Mouse (Mus musculus): ENCODE results near the gene Ccng2. TPM values are rescaled to one million over a fixed set of nuclear protein-coding genes. Genes with fewer than 3 reads are reported as not detected.

Ccng2 gene
- polyA plus RNA-seq, 1 experiment, result 6.3 TPM

DNA sequence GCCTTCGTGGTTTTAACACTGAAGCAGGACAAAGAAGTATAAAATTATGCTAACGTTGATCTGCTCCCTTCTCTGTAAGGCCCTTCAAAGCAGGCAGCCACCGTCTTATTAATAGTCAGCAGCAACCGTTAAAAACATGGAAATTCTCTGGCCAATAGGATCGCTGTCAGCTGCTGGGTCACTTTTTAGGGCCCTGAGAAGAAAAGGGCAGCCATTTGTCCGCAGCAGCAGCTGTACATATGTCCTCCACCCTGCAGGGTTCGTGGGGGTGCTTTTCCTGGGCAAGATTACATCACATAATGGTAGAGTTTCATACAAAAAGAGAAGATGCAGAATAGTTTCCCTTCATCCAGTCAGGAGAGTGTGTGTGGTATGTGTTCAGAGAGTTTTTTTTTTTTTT lies 3.0 kb downstream of the Ccng2 start:
- Histone ChIP-seq H3K79me3 (ENCODE audit: low read depth) (peaks cover 1% of the 10 kb centered on the region), H3K27me3 (ENCODE audit: control insufficient read depth, insufficient read depth, insufficient read length) (no peaks in the 10 kb centered on the region), H3K4me3 (ENCODE audit: insufficient read depth, poor library complexity, severe bottlenecking) (no peak overlapping the region), H3ac (ENCODE audit: control insufficient read depth, insufficient read length, low read depth) (no peak overlapping the region), H3K36me3 (ENCODE audit: control insufficient read depth, insufficient read depth) (peaks cover 42% of the 10 kb centered on the region), H3K79me2 (ENCODE audit: control insufficient read depth, insufficient read depth) (peaks cover 7% of the 10 kb centered on the region)
- no peak for TF ChIP-seq MYOD1 (IDR thresholded peaks at IDR 0.05; ENCODE audit: control insufficient read depth, insufficient read length, low read depth)
- TF ChIP-seq USF1 (IDR thresholded peaks at IDR 0.05; ENCODE audit: low read depth), result no peak
- TF ChIP-seq FOSL1 (IDR thresholded peaks at IDR 0.05; ENCODE audit: insufficient read depth, low read length, poor library complexity, severe bottlenecking), result no peak
- no peak for TF ChIP-seq MAX (IDR thresholded peaks at IDR 0.05)
- TF ChIP-seq MYOG (IDR thresholded peaks at IDR 0.05; ENCODE audit: control insufficient read depth, extremely low read depth, insufficient read length), result no peak
- TF ChIP-seq CTCF (IDR thresholded peaks at IDR 0.05; ENCODE audit: control insufficient read depth, insufficient read depth, insufficient read length), result no peak
- TF ChIP-seq CEBPB (IDR thresholded peaks at IDR 0.05; ENCODE audit: low read depth), result no peak

DNA sequence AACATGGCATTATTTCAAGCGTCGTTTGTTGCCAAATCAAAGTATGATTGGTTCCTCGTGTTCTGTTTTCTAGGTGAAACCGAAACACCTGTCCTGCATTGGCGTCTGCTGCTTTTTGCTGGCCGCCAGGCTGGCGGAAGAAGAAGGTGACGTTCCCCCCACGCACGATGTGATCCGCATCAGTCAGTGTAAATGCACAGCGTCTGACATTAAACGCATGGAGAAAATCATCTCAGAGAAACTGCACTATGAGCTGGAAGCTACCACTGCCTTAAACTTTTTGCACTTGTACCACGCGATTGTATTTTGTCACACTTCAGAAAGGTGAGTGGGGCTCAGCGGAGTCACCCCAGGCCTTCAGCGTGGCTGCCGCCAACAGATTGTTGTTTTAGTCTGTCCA lies 3.7 kb downstream of the Ccng2 start:
- Histone ChIP-seq H3K4me3 (ENCODE audit: insufficient read depth, poor library complexity, severe bottlenecking) (no peak overlapping the region), H3ac (ENCODE audit: control insufficient read depth, insufficient read length, low read depth) (no peak overlapping the region), H3K79me2 (ENCODE audit: control insufficient read depth, insufficient read depth) (peaks cover 7% of the 10 kb centered on the region), H3K36me3 (ENCODE audit: control insufficient read depth, insufficient read depth) (peaks cover 48% of the 10 kb centered on the region), H3K79me3 (ENCODE audit: low read depth) (peaks cover 1% of the 10 kb centered on the region), H3K27me3 (ENCODE audit: control insufficient read depth, insufficient read depth, insufficient read length) (no peaks in the 10 kb centered on the region)
- TF ChIP-seq MAX (IDR thresholded peaks at IDR 0.05) (no peak), MYOG (IDR thresholded peaks at IDR 0.05; ENCODE audit: control insufficient read depth, extremely low read depth, insufficient read length) (no peak), USF1 (IDR thresholded peaks at IDR 0.05; ENCODE audit: low read depth) (no peak), CEBPB (IDR thresholded peaks at IDR 0.05; ENCODE audit: low read depth) (no peak), CTCF (IDR thresholded peaks at IDR 0.05; ENCODE audit: control insufficient read depth, insufficient read depth, insufficient read length) (no peak), FOSL1 (IDR thresholded peaks at IDR 0.05; ENCODE audit: insufficient read depth, low read length, poor library complexity, severe bottlenecking) (no peak), MYOD1 (IDR thresholded peaks at IDR 0.05; ENCODE audit: control insufficient read depth, insufficient read length, low read depth) (no peak)

DNA sequence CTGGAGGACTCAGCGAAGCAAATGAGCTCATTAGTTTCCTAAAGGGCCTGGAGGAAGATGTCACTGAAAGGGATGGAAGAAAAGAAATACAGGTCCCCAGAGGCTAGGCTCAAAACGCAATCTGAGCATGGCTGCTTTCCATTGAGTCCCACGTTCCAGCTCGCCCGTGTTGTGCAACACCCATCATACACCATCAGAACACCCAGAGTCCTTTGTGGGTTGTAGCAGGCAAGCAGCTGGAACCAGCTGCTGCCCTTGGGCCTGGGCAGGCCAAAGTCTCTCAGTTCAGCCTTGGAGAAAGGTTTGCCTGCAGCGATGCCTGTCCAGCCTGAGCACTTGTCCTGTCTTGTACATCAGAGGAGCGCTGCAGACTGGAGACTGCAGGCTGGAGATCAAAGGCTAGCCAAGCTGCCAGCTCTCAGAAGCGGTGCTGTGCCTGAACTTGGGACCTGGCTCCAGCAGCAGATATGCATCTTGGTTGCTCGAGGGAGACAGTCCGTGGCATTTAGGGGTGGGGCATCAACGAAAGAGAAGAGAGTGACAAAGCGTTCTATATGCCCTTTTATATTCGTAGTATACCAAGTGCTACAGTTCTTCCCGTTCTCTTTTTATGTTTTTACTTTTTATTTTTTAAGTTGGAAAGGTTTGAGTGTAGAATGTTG lies 15.5 kb downstream of the Ccng2 start:
- H3K27me3 ChIP-seq (ENCODE audit: control insufficient read depth, insufficient read depth, insufficient read length), result no peaks in the 10 kb centered on the region
- no peaks in the 10 kb centered on the region for H3K79me2 ChIP-seq (ENCODE audit: control insufficient read depth, insufficient read depth)
- no peaks in the 10 kb centered on the region for H3K79me3 ChIP-seq (ENCODE audit: low read depth)
- no peak overlapping the region for H3ac ChIP-seq (ENCODE audit: control insufficient read depth, insufficient read length, low read depth)
- no peak overlapping the region for H3K4me3 ChIP-seq (ENCODE audit: insufficient read depth, poor library complexity, severe bottlenecking)
- peak; percentile 11 for TF ChIP-seq CEBPB (IDR thresholded peaks at IDR 0.05; ENCODE audit: low read depth)
- no peak for TF ChIP-seq CTCF (IDR thresholded peaks at IDR 0.05; ENCODE audit: control insufficient read depth, insufficient read depth, insufficient read length)
- no peaks in the 10 kb centered on the region for H3K36me3 ChIP-seq (ENCODE audit: control insufficient read depth, insufficient read depth)

DNA sequence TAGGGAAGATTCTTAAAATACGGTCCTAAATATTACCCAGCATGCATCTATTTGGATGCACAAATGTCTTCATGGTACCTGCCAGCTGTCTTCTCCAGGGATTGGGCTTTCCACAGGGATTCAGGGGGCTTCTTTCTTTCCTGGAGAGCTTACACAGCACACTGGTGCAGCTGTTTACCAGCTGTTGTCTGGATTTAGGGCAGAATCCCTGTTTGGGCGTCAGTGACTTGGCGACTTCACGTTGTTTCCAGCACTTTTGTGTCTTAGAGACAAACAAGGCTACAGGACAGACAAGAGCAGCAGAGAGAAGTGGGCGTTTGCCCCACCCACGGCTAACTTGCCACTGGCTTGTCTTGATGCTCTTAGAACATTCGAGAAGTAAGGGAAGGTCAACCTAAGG lies 16.1 kb downstream of the Ccng2 start:
- Histone ChIP-seq H3K79me3 (ENCODE audit: low read depth) (no peaks in the 10 kb centered on the region), H3K79me2 (ENCODE audit: control insufficient read depth, insufficient read depth) (no peaks in the 10 kb centered on the region), H3ac (ENCODE audit: control insufficient read depth, insufficient read length, low read depth) (no peak overlapping the region), H3K27me3 (ENCODE audit: control insufficient read depth, insufficient read depth, insufficient read length) (no peaks in the 10 kb centered on the region), H3K36me3 (ENCODE audit: control insufficient read depth, insufficient read depth) (no peaks in the 10 kb centered on the region), H3K4me3 (ENCODE audit: insufficient read depth, poor library complexity, severe bottlenecking) (no peak overlapping the region)
- no peak for TF ChIP-seq CTCF (IDR thresholded peaks at IDR 0.05; ENCODE audit: control insufficient read depth, insufficient read depth, insufficient read length)
- TF ChIP-seq FOSL1 (IDR thresholded peaks at IDR 0.05; ENCODE audit: insufficient read depth, low read length, poor library complexity, severe bottlenecking), result no peak
- no peak for TF ChIP-seq MYOD1 (IDR thresholded peaks at IDR 0.05; ENCODE audit: control insufficient read depth, insufficient read length, low read depth)
- TF ChIP-seq MYOG (IDR thresholded peaks at IDR 0.05; ENCODE audit: control insufficient read depth, extremely low read depth, insufficient read length), result no peak
- no peak for TF ChIP-seq USF1 (IDR thresholded peaks at IDR 0.05; ENCODE audit: low read depth)
- no peak for TF ChIP-seq MAX (IDR thresholded peaks at IDR 0.05)
- TF ChIP-seq CEBPB (IDR thresholded peaks at IDR 0.05; ENCODE audit: low read depth), result no peak

DNA sequence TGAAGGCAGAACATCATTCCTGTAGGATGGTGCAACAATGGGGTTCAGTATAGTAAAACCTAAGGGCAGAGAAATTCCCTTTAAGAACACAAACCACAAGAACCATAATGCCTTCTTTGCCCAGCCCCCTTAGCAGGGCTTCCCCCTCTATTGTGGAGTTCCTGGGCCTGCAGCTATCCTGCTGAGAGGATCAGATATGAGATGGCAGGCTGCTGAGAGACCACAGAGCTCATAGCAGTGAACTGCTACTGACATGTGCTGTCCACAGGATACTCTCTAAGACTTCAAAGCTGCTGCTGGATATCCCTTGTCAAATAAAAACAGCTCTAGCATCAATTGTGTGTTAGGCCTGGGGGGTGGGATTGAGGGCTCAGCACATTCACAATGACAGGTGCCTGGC lies 21.5 kb downstream of the Ccng2 start:
- H3K79me2 ChIP-seq (ENCODE audit: control insufficient read depth, insufficient read depth), result no peaks in the 10 kb centered on the region
- TF ChIP-seq MAX (IDR thresholded peaks at IDR 0.05) (no peak), FOSL1 (IDR thresholded peaks at IDR 0.05; ENCODE audit: insufficient read depth, low read length, poor library complexity, severe bottlenecking) (no peak), CEBPB (IDR thresholded peaks at IDR 0.05; ENCODE audit: low read depth) (no peak), MYOG (IDR thresholded peaks at IDR 0.05; ENCODE audit: control insufficient read depth, extremely low read depth, insufficient read length) (no peak), MYOD1 (IDR thresholded peaks at IDR 0.05; ENCODE audit: control insufficient read depth, insufficient read length, low read depth) (no peak), USF1 (IDR thresholded peaks at IDR 0.05; ENCODE audit: low read depth) (no peak)

DNA sequence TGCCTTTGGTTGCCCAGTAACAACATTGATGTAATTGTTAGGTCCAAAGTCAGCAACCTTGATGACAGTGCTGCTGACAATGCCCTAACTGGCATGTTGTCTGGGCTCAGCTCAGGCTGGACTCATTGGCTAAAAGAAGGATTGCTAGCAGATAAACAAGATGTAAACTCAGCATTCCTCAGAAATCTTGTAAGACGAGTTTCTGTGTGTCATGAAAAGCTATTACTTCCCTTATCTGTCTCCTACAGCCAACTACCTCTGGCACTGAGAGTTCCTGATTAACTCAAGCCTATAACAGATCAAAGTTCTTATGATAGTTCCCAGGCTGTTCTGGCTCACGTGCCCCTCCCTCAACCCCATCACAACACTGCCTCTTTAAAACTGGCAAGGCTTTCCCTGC lies 23.2 kb downstream of the Ccng2 start:
- H3ac ChIP-seq (ENCODE audit: control insufficient read depth, insufficient read length, low read depth), result no peak overlapping the region
- no peak for TF ChIP-seq CEBPB (IDR thresholded peaks at IDR 0.05; ENCODE audit: low read depth)
- no peak for TF ChIP-seq MAX (IDR thresholded peaks at IDR 0.05)
- no peak for TF ChIP-seq MYOD1 (IDR thresholded peaks at IDR 0.05; ENCODE audit: control insufficient read depth, insufficient read length, low read depth)
- no peak for TF ChIP-seq CTCF (IDR thresholded peaks at IDR 0.05; ENCODE audit: control insufficient read depth, insufficient read depth, insufficient read length)
- TF ChIP-seq MYOG (IDR thresholded peaks at IDR 0.05; ENCODE audit: control insufficient read depth, extremely low read depth, insufficient read length), result no peak
- no peaks in the 10 kb centered on the region for H3K79me3 ChIP-seq (ENCODE audit: low read depth)
- H3K36me3 ChIP-seq (ENCODE audit: control insufficient read depth, insufficient read depth), result no peaks in the 10 kb centered on the region
- H3K79me2 ChIP-seq (ENCODE audit: control insufficient read depth, insufficient read depth), result no peaks in the 10 kb centered on the region
- no peaks in the 10 kb centered on the region for H3K27me3 ChIP-seq (ENCODE audit: control insufficient read depth, insufficient read depth, insufficient read length)
- H3K4me3 ChIP-seq (ENCODE audit: insufficient read depth, poor library complexity, severe bottlenecking), result no peak overlapping the region

More for the DNA sequence above, 21.5 kb downstream of the Ccng2 start:
- Histone ChIP-seq H3K79me3 (ENCODE audit: low read depth) (no peaks in the 10 kb centered on the region), H3K4me3 (ENCODE audit: insufficient read depth, poor library complexity, severe bottlenecking) (no peak overlapping the region), H3K27me3 (ENCODE audit: control insufficient read depth, insufficient read depth, insufficient read length) (no peaks in the 10 kb centered on the region), H3K36me3 (ENCODE audit: control insufficient read depth, insufficient read depth) (no peaks in the 10 kb centered on the region), H3ac (ENCODE audit: control insufficient read depth, insufficient read length, low read depth) (no peak overlapping the region)

Measured in C2C12 (cell line).